Mouse (Mus musculus) cerebellum, adult 11 months (tissue): Measurements from ENCODE around the gene Coro1c.

Experiments
- DNase-seq: peaks from one replicate; pipeline ENCODE4 v3.0.0; 2022

The Coro1c gene

DNA sequence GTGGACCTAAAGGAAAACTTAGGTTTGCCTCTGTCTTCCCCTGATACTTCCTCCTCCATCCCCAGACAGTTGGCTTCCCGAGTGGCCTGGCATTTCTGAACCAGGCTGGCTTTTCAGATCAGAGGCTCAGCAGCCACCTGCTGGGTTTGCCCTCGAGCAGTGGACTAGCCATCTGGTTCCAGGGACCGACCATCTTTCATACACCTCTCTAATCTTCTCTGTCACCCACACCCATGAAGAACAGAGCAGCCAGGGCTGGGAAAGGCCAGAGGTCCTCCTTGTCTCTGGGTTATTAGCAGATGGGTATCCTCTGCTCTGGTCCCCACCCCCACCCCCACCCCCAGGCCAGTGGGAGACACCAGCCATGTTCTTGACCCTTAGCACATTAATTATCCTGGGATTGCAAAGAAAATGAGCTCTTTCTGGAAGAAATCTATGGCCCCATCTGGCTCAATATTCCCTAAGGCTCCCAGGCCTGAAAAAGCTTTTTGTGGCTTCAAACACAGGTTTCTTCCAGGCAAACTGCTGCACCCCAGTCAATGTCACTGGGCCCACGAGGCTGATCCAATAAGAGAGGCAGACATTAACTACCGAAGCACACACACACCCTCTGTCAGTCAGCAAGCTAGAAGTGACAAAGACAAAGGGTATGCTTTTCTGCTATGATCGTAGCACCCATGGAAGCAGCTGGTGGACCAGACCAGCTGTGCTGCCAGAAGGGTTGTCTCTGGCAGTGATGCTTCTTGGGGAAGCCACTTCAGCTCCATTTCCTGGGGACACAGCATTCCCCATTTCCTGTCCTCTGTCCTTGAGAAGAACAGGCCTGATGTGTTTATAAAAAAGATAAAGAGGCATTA is 13.0 kb upstream of the Coro1c start:
- peak; percentile 77 for DNase-seq

DNA sequence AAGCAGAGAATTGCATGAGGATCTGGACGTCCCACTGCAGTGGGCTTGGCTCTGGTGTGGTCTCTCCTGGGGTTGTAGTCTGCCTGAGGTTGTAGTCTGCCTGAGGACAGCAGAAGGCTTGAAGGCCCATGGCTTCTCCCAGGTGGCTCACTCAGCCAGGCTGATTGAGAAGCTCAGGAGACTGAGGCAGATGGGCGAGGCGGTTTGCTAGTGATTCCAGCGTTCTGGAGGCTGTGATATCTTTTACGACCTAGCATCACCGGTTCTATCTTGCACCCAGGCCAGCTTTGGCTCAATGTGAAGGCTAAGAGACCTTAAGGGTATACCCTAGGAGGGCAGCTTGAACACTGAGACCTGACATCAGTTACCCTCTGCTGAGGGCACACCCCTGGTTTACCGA is 10.5 kb upstream of the Coro1c start:
- DNase-seq: no peak

DNA sequence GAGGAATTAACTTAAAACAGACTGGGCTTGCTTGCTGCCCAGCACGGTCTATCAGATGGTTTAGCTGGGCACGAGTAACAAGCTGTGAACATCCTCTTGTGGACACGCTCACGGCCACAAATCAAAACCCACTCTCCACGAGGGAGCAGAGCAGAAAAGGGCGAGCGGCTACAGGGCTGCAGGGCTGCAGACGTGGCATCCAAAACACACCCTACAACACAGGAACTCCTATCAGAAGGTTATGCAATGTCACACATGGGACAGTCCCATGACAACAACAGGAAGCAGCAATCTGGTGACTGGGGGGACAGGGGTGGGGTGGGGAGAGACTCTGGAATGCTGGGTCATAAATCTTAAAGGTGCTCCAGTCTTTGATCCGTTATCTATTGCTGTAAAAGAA is 10.1 kb upstream of the Coro1c start:
- DNase-seq: no peak

DNA sequence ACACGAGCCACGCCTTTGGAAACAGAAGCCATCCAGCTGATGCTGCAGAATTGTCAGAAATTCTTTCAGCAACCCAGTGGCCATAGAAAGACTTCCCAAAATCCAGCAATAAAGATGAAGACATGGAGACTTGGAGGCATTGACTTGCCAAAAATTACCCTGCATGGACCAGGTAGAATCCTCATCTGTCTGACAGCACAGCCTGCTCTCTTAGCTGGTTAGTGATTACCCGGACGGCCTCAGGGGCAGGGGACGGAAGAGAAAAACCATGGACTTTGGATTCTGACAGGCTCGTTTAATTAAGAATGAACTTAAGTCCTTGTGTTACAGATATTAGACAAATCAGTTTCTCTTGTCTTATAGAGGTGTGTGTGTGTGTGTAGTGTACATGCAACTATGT is 2.1 kb upstream of the Coro1c start:
- no peak for DNase-seq

DNA sequence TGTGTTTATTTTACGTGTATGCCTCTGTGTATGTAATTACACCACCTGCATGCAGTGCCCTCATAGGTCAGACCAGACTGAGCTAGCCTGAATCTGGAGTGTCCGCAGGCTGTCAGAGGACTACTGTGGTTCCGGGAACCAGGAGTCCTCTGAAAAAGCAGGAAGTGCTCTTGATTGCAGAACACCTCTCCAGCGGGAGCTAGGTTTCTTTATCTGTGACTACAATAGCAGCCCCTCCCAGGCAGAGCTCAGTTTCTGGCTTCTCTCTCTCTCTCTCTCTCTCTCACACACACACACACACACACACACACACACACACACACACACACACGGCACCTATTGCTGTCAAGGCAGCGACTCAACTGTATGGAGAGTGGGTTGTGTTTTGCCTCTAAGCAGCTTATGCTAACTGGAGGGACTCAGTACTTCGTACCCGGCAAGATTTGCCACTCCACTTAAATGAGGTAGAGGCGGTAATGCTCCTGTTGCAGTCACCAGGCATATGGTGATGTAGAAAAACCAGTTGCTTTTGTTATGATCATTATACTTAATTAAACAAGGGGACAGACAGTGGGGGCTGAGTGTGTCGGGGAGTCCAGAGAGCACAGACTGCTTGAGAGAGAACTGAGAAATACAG is 1.6 kb upstream of the Coro1c start:
- no peak for DNase-seq

DNA sequence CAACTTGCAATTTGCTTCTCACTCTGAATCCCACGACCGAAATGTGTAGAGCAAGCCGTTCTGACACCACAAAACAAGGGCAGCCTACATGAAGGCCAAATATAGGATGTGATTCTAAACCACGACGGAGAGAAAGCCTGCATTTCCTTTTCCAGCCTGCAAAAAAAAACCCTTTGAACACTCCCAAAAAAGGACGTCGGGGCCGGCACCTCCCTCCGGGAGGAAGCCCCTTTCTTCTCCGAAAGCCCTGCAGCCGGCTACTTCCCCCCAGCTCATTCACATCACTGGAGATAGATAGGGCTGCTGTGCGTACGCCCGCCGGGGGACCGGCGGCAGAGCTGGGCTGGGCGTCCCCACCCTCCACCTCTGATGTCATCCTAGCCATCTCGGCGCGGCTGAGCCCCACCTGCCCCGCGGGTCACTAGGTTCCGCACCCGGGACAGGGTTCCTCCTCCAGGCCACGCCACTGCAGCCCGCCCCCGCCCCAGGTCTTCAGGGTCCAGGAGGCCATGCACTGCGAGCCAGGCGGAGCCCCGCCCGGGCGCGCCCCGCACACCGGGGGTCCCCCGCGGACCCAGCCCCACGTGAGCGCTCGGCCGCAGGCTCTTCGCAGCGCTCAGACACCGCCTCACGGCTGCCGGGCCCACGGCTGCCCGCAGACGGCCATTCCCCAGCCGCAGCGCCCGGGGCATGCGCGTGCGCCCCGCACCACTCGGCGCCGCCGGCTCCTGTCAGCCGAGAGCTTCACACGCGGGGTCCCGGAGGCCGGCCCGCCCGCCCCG is 581 bp downstream of the Coro1c start:
- peak; percentile 58 for DNase-seq

DNA sequence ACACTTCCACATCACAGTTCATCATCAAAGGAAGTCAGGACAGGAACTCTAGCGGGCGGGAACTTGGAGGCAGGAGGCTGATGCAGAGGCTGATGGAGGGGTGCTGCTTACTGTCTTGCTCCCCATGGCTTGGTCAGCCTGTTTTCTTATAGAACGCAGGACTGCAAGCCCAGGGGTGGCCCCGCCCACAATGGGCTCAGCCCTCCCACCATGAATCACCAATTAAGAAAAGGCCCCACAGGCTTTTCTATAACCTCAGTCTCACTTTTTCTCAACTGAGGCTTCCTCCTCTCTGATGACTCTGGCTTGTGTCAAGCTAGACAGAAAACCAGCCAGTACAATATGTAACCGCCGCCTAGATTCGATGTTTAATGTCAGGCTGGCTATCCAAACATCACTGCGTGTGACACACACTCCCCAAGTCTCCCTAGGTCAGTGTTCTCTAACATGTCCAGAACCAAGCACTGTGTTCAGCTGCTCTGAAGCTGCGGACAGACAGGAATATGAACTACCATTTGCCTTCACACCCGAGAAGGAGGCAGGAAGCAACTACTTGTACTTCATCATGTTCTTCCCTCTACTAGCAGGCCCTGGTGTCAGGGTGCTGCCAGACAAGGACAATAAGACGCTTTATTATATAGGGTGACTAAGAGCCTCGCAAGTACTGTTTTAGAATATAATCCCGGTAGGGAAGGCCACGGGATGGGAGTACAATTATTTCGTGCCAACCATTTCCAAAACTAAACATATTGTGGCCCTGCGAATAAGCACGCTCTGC is 1.4 kb downstream of the Coro1c start:
- no peak for DNase-seq

DNA sequence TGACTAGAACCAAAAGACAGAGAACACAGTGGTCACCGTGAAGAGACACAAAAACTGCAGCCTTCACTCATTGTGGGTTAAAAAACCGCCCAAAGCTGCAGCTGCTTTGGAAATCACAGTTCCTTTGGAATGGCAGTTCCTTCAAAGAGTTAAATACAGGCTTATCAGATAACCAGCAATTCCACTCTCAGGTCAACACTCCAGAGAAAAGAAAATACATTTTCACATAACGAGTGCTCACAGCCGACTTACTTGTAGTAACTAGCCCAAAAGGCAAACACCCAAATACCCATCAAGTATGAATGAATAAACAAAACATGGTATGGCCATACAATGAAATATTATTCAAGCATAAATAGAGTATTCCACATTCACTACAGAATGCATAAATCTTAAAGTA is 3.6 kb downstream of the Coro1c start:
- DNase-seq: no peak

DNA sequence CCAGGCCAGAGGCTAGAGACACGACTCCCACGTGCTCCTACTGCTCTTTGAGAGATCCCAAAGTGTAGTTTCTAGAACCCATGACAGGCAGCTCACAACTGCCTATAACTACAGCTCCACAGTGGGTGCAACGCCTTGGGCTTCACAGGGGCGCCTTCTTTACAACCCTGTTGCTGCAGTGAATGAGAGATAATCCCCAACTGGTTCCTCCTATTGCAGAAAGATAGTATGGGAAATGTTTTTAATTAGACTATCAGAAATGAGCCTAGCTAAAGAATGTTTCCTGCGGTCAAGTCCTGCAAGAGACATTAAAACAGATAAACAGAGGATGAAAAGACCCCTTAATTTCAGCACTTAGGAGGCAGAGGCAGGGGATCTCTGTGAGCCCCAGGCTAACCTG is 5.6 kb downstream of the Coro1c start:
- no peak for DNase-seq

DNA sequence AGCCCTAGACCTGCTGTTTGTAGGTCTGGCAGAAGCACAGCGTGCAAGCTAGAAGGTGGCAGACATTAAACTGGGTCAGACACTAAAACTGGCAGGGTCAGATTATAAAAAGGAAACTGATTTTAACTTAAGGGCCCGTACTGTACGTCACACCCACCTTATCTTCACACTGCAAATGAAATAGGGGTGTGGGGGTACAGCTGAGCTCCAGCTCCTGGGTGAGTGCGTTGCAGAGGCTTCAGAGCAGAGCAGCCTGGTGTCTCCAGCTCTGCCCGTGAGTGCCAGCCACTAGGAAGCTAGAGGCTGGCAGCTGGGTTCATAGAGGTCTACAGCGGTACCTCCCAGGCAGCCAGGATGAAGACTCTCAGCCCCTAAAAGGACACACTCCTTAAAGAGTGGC is 6.5 kb downstream of the Coro1c start:
- no peak for DNase-seq

DNA sequence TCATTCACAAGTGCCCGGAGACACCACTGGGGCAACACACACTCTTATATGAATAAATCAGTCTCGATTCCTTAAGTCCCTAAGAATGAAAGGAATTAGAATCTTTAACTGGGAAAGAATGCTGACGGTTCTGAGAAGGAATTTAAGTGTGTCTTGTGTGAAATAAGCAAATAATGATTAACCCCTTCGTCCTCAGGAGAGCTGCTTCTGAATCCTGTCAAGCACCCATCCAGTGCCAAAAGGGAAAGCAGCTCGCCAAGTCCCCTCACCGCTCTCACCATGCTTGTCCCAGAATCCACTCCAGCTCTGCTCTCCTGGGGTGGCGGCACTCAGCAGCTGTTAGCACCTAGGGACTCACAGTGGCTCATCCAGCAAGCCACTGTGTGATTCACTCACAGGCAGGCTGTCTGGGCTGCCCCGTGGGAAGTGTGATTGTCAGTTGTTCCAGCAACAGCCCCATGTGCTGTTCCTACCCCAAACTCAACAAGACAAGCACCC is 7.4 kb downstream of the Coro1c start:
- DNase-seq: no peak

DNA sequence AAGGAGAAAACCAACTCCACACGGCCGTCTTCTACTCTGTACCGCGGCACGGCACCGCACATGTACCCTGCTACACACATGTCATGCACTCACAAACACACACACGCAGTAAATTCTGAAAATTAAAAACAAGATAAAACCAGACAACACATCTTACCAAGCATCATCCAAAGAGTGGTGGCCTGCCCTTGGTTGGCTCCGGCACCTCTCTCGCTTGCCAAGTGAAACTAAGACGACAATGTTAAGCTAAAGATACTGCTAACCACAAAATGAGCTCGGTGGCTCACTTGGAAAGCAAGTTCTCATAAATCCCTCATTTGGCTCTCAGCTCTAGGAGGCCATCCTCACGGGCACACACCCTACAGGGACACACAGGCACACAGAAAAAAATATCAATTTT is 9.0 kb downstream of the Coro1c start:
- no peak for DNase-seq

DNA sequence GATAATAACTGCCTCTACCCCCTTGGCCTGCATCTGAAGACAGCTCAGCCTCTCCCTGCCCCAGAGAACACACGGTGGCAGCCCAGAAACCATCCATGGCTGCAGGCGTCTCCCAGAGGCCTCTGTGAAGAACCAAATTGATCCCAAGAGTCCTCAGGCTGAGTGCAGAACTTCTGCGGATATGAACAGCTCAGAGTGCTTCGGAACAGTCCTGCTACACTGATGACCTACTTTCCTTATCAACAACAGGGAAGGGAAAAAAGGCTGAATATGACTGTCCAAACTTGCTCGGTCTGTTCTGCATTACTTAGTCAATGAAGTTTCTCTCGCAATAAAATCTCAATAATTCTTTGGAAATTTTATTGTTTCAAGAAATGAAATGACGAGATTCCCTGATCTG is 16.6 kb downstream of the Coro1c start:
- no peak for DNase-seq

DNA sequence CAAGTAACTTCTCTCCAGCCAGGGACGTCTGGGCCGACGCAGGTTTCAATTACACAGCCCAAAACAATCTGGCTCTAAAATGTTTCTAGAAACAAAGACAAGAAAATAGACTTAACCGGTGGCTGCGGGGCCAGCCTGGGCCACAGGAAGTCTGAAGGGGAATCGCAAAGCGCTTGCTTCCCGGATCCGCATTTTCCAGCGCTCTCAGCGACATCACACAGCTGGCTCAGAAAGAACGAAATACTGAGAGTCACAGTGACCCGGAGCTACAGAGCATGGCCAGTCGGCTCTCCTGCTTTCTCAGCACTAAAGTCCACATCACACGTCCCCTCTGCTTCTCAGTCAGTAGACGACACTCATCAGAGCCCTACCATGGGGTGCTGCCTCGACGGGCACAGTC is 17.7 kb downstream of the Coro1c start:
- no peak for DNase-seq

DNA sequence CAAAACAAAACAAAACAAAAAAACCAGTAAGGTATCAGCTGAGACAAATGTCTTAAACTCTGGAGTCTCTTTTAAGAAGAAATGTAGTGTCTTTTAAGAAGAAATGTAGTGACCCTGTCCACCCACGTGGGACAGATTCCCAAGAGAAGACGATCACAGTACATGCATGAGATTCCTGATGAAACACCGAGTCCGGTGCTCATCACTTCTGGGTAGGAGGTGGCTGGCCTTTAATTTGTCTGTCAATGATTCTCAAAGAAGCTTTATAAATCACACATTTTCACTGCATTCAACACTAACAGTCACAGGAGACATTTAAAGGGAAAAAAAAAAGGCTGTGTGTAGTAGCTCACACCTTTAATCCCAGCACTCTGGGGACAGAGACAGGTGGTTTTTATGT is 18.6 kb downstream of the Coro1c start:
- no peak for DNase-seq

DNA sequence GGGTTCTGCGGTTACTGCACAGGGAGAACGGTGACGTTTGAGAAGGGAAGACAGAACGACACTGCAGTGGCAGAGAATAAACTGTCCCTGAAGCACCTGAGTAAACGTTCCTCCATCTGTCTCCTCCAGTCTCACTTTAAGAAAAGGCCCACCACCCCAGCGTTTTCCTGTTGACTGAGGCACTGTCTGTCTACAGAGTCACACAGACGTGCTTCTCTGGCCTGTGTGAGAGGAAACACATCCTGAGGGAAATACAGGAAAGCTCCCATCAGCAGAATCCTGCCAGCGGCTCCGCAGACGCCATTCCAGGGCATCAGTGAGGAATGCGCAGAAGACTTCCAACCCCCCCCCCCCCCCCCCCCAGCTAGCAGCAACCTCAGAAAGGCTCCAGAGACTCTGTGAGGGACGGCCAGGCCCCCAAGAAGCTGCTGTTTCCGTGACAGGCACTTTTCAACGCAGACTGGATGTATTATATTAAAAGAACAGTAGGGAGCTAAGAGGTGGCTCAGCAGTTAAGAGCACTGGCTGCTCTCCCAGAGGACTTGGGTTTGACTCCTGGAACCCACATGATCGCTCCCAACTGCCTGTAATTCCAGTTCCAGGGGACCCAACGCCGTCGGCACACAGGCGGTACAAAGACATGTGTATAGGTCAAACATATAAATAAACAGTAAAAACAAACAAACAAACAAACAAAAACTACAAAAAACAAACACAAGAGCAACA is 19.2 kb downstream of the Coro1c start:
- DNase-seq: no peak

DNA sequence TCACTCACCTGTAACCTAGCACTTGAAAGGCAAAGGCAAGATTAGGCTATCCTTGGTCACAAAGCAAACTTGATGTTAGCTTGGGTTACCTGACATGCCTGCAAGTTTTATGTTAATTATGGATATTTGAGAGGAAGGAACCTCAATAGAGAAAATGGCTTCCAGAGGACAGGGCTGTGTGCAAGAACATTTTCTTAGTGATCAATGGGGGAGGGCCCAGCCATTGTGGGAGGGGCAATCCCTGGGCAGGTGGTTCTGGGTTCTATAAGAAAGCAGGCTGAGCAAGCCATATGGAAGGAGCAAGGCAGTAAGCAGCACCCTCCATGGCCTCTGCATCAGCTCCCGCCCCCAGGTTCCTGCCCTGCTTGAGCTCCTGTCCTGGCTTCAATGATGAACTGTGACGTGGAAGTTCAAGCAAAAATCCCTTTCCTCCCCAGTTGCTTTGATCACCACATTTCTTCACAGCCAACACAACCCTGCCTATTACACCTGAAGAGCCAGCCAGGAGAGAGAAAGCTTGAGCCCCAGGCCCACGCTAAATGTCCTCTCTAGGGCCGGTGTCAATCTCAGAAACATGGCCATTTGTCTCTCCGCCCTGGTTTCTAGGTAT is 20.3 kb downstream of the Coro1c start:
- DNase-seq: no peak

DNA sequence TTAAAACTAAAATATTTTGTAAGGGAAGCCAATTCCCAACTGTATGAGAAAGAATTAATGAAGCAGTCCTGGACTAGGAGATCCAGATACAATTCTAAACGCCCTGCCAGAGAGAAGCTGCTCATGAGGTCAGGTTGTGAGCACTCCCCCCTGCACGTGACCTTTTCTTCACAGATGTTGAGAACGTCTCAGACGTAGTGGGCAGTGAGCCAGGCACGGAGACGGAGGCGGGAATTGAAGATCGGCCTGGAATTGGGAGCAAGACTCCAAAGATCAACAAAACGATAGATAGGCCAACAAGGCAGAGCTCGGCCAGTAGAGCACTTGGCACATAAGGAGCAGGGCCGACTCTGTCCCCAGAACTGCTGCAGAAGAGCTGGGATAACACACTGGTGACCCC is 21.4 kb downstream of the Coro1c start:
- no peak for DNase-seq

DNA sequence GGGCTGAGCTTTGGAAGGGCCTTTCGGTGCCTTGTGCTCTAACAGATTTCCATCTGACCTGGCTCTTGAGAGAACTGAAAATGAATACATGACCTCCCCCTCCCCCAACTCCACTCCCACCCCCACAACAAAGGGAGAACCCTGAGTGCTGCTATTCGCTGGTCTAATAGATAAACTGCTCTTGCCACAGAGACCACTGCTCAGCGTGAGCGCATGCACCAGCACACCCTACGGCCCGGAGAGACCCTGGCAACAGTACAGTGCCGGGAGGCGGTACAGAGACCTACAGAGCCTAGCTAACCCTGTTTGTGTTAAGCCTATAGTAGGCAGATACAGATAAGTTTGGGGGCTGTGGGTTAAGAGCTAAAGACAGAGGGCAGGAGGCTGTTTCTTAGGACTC is 22.9 kb downstream of the Coro1c start:
- no peak for DNase-seq

DNA sequence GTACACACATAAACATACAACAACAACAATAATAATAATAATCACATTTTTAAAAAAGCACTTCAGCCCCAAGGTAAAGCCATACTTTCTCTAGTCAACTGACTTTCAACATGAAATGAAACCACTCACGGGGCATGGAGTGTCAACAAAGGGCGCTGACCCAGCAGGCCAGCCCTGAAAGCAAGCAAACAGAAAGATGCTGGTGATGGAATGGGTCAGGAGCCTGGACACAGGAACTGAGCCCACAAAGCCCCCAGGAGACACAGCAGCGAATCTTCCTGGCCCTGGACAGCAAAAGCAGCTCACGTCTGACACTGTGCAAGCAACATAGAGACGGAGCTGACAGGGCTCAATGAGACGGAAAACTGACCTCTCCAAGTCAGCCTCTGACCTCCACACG is 23.8 kb downstream of the Coro1c start:
- no peak for DNase-seq

DNA sequence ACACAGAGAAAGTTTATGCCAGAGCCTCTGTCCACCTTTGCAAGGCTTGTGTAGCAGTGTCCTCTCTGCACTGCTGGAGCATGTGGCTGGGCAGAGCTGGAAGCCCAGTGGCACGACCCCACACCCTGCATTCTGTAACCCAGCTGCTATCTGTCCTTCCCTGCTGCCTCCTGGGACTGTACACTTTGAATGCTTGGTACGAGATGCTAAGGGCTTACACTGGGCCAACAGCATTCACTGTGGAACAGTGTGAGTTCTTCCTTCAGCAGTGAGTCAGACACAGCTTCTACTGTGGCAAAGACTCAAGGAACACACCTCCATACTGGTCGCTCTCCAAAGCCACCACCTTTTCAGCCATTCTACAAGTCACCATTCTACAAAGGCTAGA is 25.2 kb downstream of the Coro1c start:
- no peak for DNase-seq
